Mouse (Mus musculus) frontal cortex, adult 2 months (tissue): ENCODE data around the gene Coro6. TPM values are rescaled to one million over a fixed set of nuclear protein-coding genes. Genes with fewer than 3 reads are reported as not detected.
A peak's percentile ranks its signal among the peaks of the same experiment; 100 is the strongest.

Experiments used
- DNase-seq, 2 experiments: peaks; one replicate each; pipeline ENCODE4 v3.0.0; 2022; ENCODE audit warnings: low spot score in 1 of 2; ENCODE audit errors: extremely low spot score in 1 of 2
- polyA plus RNA-seq: library from polyadenylated mRNA; depleted of rRNA; stranded (reverse); fragments of >200 nt; gene quantifications from 2 replicates; pipeline ENCODE4 v1.2.3, GENCODE M21; 2012

Coro6 gene
- polyA plus RNA-seq, 1 experiment, result 130 TPM

GRCm38 (mm10) chr11:77463786-77464185 lies 1.6 kb downstream of the Coro6 start:
- DNase-seq, result no peak

- no peak for DNase-seq
These were observed 2.5 kb downstream of the Coro6 start for GRCm38 (mm10) chr11:77464684-77465083.

- DNase-seq, result no peak
These were observed 2.9 kb downstream of the Coro6 start for GRCm38 (mm10) chr11:77465111-77465510.

DNA sequence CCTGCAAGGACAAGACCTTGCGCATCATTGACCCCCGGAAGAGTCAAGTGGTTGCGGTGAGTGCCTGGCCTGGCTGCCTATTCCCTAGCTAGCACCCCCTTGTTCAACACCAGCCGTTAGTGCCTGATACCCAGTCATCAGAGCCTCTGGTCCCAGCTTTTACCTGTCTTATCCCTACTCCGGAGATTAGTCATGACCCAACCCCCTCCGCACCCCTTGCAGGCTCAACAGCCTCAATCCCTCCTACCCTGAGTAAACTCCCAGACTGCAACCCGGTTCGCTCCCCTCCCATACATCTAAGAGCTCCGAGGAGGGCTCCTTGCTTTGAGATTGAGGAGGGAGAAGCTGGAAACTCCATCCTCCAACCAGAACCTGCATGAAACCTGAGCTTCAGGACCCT lies 4.3 kb downstream of the Coro6 start:
- DNase-seq, result no peak

- DNase-seq, result peak in 1 of 2 experiments; percentile 74
These were observed 4.9 kb downstream of the Coro6 start for GRCm38 (mm10) chr11:77467157-77467556.

DNA sequence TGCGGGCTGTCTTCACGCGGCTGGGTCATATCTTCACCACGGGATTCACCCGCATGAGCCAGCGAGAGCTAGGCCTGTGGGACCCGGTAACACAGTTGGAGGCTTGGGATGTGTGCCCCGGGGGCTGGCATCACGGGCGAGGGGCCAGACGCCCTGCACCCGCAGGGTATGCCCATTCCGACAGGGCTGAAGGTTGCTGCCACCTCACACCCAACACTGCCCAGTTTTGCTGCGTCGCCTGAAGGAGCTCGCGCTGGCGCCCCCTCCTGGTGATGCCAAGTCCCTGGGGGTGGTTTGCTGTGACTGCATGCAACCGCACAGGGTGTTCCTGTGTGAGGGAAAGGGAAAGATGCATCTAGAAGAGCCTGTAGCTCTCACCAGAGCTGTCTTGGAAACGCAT lies 5.6 kb downstream of the Coro6 start:
- DNase-seq, result peak in 1 of 2 experiments; percentile 84

DNA sequence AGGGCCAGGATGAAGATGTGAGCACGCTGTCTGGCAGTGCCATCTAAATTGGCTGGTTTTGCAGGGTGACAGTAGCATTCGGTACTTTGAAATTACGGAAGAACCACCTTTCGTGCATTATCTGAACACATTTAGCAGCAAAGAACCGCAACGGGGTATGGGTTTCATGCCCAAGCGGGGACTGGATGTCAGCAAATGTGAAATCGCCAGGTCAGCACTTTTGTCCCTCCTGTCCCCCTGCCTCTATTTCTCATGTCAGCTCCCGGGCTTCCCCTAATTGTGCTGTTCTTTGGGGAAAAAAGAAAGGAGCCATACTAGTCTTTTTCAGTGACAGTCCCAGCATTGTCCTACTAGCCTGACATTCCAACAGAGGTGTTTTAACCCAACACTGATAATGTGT lies 6.2 kb downstream of the Coro6 start:
- no peak for DNase-seq

DNA sequence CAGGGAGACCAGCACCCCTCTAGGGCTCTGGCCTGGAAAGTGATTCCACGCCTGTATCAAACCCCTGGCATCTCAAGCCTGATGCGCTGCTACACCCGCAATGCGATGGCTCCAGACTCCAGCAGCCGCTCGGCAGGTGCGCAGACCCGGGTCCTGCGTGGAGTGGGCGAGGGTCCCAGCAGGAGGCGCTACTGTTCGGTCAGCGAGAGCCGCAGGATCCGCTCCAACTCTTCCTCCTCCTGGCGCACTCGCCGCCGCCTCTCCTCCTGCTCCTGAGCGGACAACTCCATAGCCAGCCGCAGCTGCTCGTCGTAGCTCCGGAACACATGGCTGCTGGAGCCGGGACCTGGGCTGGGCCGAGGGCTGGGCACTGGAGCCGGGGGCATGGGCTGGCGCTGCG lies 9.2 kb downstream of the Coro6 start:
- no peak for DNase-seq

DNA sequence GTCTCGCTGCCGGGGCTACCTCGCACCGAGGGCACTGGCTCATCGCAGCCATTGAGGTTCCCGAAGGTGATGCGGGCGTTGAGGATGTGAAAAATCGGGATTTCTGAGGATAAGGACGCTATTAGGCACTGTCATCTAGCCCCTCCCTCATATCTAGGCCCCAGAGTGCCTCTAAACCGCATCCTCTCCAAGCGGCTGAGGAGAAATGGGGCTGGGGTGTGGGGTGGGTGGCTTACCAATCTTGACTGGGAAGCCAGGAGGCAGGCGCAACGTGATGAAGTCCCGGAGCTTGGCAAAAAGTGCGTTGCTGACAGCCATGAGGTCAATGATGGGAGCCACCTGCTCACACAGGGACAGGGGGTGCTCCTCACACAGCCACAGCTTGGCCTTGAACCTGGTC lies 10.6 kb downstream of the Coro6 start:
- no peak for DNase-seq

GRCm38 (mm10) chr11:77476216-77476615 lies 14.0 kb downstream of the Coro6 start:
- DNase-seq, result no peak

- no peak for DNase-seq
These were observed 14.7 kb downstream of the Coro6 start for GRCm38 (mm10) chr11:77476895-77477294.

DNA sequence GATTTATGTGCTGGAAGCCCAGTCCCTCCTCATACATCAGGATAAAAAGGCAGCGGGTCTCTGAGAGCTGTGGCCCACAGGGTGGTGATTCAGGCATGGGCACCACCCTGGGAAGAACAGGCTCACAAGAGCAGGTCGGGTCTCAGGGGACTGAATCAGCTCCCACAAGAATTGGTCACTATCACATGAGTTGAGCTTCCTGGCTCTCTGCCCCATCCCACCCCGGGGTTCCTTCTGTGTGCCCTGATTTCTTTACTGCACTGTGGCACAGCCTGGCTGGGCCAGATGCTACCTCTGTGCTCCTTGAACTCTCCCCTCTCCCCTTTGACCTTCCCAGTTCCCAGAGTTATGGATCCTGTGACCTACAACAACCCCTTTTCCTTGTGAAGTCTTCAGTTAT lies 20.8 kb downstream of the Coro6 start:
- DNase-seq, result no peak

DNA sequence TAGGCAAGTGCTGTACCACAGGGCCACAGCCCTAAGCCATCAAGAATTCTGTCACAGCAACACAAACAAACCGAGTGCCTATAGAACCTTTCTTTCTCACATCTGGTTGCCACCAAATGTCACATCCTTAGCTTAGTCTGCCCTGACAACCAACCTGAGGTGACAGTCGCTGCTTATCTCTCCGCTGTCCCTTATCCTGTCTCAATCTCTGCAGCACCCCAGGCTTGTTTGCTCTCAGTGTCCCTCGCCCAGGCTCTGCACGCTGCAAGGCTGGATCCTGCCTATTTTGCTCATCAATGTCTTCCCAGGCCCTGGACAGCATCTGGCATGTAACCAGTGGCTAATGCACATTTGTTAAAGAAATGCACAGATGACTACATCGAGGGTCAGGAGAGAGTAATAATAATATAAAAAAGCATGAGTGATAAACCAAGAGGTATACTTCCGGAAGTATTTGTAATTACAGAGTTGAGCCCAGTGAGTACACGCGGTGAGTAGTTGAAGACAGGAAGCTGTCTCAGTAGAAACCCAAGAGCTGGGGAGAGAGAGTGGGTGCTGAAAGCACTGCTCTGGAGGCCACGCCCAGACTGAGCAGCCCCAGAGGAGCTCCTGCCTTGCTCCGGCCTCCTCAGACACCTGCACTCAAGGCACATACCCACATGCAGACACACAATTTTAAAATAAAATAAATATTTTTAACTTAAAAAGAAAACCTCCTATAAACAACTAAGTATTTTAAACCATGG lies 21.5 kb downstream of the Coro6 start:
- DNase-seq, result no peak

DNA sequence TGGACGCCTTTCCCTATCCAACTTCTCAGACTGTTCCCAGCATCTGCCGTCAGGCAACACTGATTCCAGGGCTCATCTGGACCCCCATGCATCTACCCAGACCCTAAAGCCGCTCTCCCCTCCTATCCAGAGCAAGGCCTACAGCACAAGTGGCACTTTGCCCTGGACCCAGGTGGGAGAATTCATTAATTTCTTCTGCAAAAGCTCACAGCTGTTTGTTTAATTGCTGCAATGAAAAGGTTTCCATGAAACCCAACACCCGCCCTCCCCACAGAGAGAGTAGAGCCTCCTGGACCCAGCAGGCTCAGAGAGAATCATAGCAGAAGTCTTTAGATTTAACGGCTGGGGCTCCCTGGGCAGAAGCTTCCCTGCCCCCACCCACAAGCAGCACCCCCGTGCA lies 23.0 kb downstream of the Coro6 start:
- DNase-seq, result no peak

- DNase-seq, result peak in 1 of 2 experiments; percentile 59
These were observed 24.6 kb downstream of the Coro6 start for GRCm38 (mm10) chr11:77486798-77487197.

- no peak for DNase-seq
These were observed 26.8 kb downstream of the Coro6 start for GRCm38 (mm10) chr11:77488771-77489581.

- peak; percentile 67 to 82 for DNase-seq
These were observed 27.5 kb downstream of the Coro6 start, which contains the start of gene Ankrd13b for GRCm38 (mm10) chr11:77489591-77490235. Gene Ankrd13b, minus strand, starts transcription at chr11:77489678.

DNA sequence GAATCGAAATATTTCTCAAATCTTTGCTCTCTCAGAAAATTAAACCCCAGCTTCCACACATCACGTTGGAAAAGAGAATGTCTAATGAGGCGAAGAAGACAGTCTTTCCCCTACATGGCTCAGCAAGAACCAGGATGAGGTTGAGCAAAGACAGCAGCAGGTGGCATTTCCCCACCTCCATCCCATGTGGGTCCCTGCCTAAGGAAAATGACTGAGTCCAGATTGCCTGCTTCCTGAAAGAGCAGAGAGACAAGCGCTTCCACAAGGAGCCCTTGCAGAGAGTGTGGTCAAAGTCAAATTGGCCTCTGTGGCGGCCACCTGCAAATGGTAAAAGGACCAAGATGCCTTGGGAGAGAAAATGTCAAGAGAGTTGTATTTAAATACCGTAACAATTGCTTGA lies 28.2 kb downstream of the Coro6 start:
- DNase-seq, result peak in 1 of 2 experiments; percentile 50

- DNase-seq, result peak; percentile 78 to 93
These were observed 28.9 kb downstream of the Coro6 start for GRCm38 (mm10) chr11:77491123-77491501.

GRCm38 (mm10) chr11:77491502-77492291 lies 29.5 kb downstream of the Coro6 start:
- peak; percentile 79 to 80 for DNase-seq
